Mouse (Mus musculus) liver, embryonic 16.5 days (tissue): ENCODE results near the gene Gm20708. TPM values are rescaled to one million over a fixed set of nuclear protein-coding genes. Genes with fewer than 3 reads are reported as not detected.

ENCODE experiments used
- ATAC-seq: fragments of 200-750 bp; cut with Nextera tagmentation; 2 replicates; pipeline ENCODE4 v1.8.0; 2017; ENCODE audit warnings: low read depth, mild to moderate bottlenecking, moderate number of reproducible peaks, moderate library complexity
- H3K27ac ChIP-seq: fragments of 300-500 bp; sonication (generic); 2 replicates; pipeline ENCODE4 v1.5.1; 2014; ENCODE audit warnings: mild to moderate bottlenecking, low read length
- H3K27me3 ChIP-seq: fragments of 300-500 bp; sonication (generic); 2 replicates; pipeline ENCODE4 v1.6.1; 2014; ENCODE audit warnings: low read depth, low read length, mixed read lengths; ENCODE audit not compliant: control insufficient read depth, insufficient read depth
- H3K36me3 ChIP-seq: fragments of 300-500 bp; sonication (generic); 2 replicates; pipeline ENCODE4 v1.6.1; 2014; ENCODE audit warnings: mild to moderate bottlenecking; ENCODE audit not compliant: control insufficient read depth, insufficient read depth
- H3K4me1 ChIP-seq: fragments of 300-500 bp; sonication (generic); 2 replicates; pipeline ENCODE4 v1.6.1; 2014; ENCODE audit warnings: low read depth, low read length, mixed read lengths; ENCODE audit not compliant: control insufficient read depth
- H3K4me2 ChIP-seq: fragments of 300-500 bp; sonication (generic); 2 replicates; pipeline ENCODE4 v1.6.1; 2014; ENCODE audit warnings: low read depth, low read length, mixed read lengths
- H3K4me3 ChIP-seq: fragments of 300-500 bp; sonication (generic); 2 replicates; pipeline ENCODE4 v1.5.1; 2014; ENCODE audit warnings: low read depth, mild to moderate bottlenecking, low read length
- H3K9ac ChIP-seq: fragments of 300-500 bp; sonication (generic); 2 replicates; pipeline ENCODE4 v1.6.1; 2014; ENCODE audit warnings: low read depth, low read length
- H3K9me3 ChIP-seq: fragments of 300-500 bp; sonication (generic); replicated peaks from 2 replicates; pipeline ENCODE4 v1.6.1; 2016; ENCODE audit warnings: low read length; ENCODE audit not compliant: control insufficient read depth
- WGBS: fragments of 180-500 bp; shearing (Covaris S2); extraction: QIAGEN DNeasy Blood & Tissue Kit; methylation state at CpG from one replicate; pipeline ENCODE4 v1.1.7; 2014; ENCODE audit not compliant: insufficient replicate concordance; 5-methylcytosine and 5-hydroxymethylcytosine counted together
- polyA plus RNA-seq: library from polyadenylated mRNA; unstranded; fragments of >200 nt; fragmentation: Nextera tagmentation; extraction: Ambion mirVana; gene quantifications from 2 replicates; pipeline ENCODE4 v1.2.1, GENCODE M21; 2015

Gm20708 gene
- polyA plus RNA-seq, 1 experiment from 2014 or later, result 0.38 TPM

GRCm38 (mm10) chr11:117824060-117824969, 14.8 kb downstream of the Gm20708 start:
- H3K27me3 ChIP-seq, result no peaks in the 10 kb centered on the region
- peak overlapping the region; percentile 85 for H3K9ac ChIP-seq
- H3K36me3 ChIP-seq, result peaks cover 34% of the 10 kb centered on the region
- H3K4me1 ChIP-seq, result peaks cover 52% of the 10 kb centered on the region
- H3K4me3 ChIP-seq, result peak overlapping the region; percentile 78
- peak overlapping the region; percentile 92 for H3K27ac ChIP-seq
- H3K4me2 ChIP-seq, result peak overlapping the region; percentile 77
- H3K9me3 ChIP-seq, result no peaks in the 10 kb centered on the region
- peak; percentile 48 for ATAC-seq
- 19% methylated on average over 23 of the region's 23 CpGs for WGBS

- no peaks in the 10 kb centered on the region for H3K27me3 ChIP-seq
- peak within 1 kb of the TSS; percentile 85 for H3K9ac ChIP-seq
- ATAC-seq, result peak; percentile 58
- peaks cover 25% of the 10 kb centered on the region for H3K36me3 ChIP-seq
- no peaks in the 10 kb centered on the region for H3K9me3 ChIP-seq
- peak within 1 kb of the TSS; percentile 92 for H3K27ac ChIP-seq
- under 1% methylated on average over 34 of the region's 34 CpGs for WGBS
- H3K4me2 ChIP-seq, result peak within 1 kb of the TSS; percentile 77
- peak within 1 kb of the TSS; percentile 78 for H3K4me3 ChIP-seq
- peaks cover 64% of the 10 kb centered on the region for H3K4me1 ChIP-seq
Measured at GRCm38 (mm10) chr11:117825333-117826101, 16.0 kb downstream of the Gm20708 start, which contains the start of the genes Afmid and Tk1. TSS of gene Afmid (plus strand) at chr11:117825924. TSS of gene Tk1 (minus strand) at chr11:117826092.

- Histone ChIP-seq H3K27me3 (no peaks in the 10 kb centered on the region), H3K36me3 (peaks cover 23% of the 10 kb centered on the region), H3K9ac (peak overlapping the region; percentile 85), H3K9me3 (no peaks in the 10 kb centered on the region), H3K4me3 (peak overlapping the region; percentile 78), H3K4me1 (peaks cover 71% of the 10 kb centered on the region), H3K27ac (peak overlapping the region; percentile 92), H3K4me2 (peak overlapping the region; percentile 77)
- ATAC-seq, result no peak
- WGBS, result 41% methylated on average over 5 of the region's 5 CpGs
Measured at GRCm38 (mm10) chr11:117826164-117826563, 16.7 kb downstream of the Gm20708 start.

GRCm38 (mm10) chr11:117826916-117827315, 17.4 kb downstream of the Gm20708 start:
- Histone ChIP-seq H3K27ac (peak overlapping the region; percentile 91), H3K27me3 (no peaks in the 10 kb centered on the region), H3K4me1 (peaks cover 78% of the 10 kb centered on the region), H3K36me3 (peaks cover 15% of the 10 kb centered on the region), H3K9me3 (no peaks in the 10 kb centered on the region), H3K9ac (peak overlapping the region; percentile 0; the same call in 1 of the 2 replicates), H3K4me2 (peak overlapping the region; percentile 77), H3K4me3 (peak overlapping the region; percentile 78; the same call in 1 of the 2 replicates)
- WGBS, result 62% methylated on average over 8 of the region's 8 CpGs
- ATAC-seq, result no peak

GRCm38 (mm10) chr11:117827386-117827785, 17.9 kb downstream of the Gm20708 start:
- peak overlapping the region; percentile 91 for H3K27ac ChIP-seq
- WGBS, result 67% methylated on average over 3 of the region's 3 CpGs
- no peaks in the 10 kb centered on the region for H3K27me3 ChIP-seq
- H3K4me2 ChIP-seq, result peak overlapping the region; percentile 77
- peaks cover 82% of the 10 kb centered on the region for H3K4me1 ChIP-seq
- peaks cover 12% of the 10 kb centered on the region for H3K36me3 ChIP-seq
- H3K9ac ChIP-seq, result peak overlapping the region; percentile 37; the same call in 1 of the 2 replicates
- ATAC-seq, result no peak
- no peaks in the 10 kb centered on the region for H3K9me3 ChIP-seq
- no peak overlapping the region for H3K4me3 ChIP-seq

- H3K4me3 ChIP-seq, result no peak overlapping the region
- no peak for ATAC-seq
- WGBS, result 41% methylated on average over 18 of the region's 18 CpGs
- H3K27ac ChIP-seq, result peak overlapping the region; percentile 91
- H3K9me3 ChIP-seq, result no peaks in the 10 kb centered on the region
- H3K36me3 ChIP-seq, result peaks cover 3% of the 10 kb centered on the region
- H3K4me1 ChIP-seq, result peaks cover 77% of the 10 kb centered on the region
- peak overlapping the region; percentile 37 for H3K9ac ChIP-seq
- no peaks in the 10 kb centered on the region for H3K27me3 ChIP-seq
- H3K4me2 ChIP-seq, result peak overlapping the region; percentile 77
Measured at GRCm38 (mm10) chr11:117828149-117828887, 18.9 kb downstream of the Gm20708 start.

GRCm38 (mm10) chr11:117828888-117829604, 19.6 kb downstream of the Gm20708 start:
- Histone ChIP-seq H3K27ac (peak overlapping the region; percentile 91), H3K4me2 (peak overlapping the region; percentile 77), H3K36me3 (no peaks in the 10 kb centered on the region), H3K4me1 (peaks cover 72% of the 10 kb centered on the region), H3K9me3 (no peaks in the 10 kb centered on the region), H3K9ac (peak overlapping the region; percentile 42; the same call in 1 of the 2 replicates), H3K27me3 (no peaks in the 10 kb centered on the region), H3K4me3 (no peak overlapping the region; the same call in 1 of the 2 replicates)
- ATAC-seq, result peak; percentile 33
- 11% methylated on average over 9 of the region's 9 CpGs for WGBS
